Mouse (Mus musculus) liver, embryonic 18 days (tissue): ENCODE measurements around the gene Olfr1126. TPM values are rescaled to one million over a fixed set of nuclear protein-coding genes. Genes with fewer than 3 reads are reported as not detected.

Experiments used
- polyA plus RNA-seq: library from polyadenylated mRNA; depleted of rRNA; stranded (reverse); fragments of >200 nt; gene quantifications from 2 replicates; pipeline ENCODE4 v1.2.3, GENCODE M21; 2012; rRNA removed

Gene Olfr1126
- polyA plus RNA-seq: not detected in 2 replicates

DNA sequence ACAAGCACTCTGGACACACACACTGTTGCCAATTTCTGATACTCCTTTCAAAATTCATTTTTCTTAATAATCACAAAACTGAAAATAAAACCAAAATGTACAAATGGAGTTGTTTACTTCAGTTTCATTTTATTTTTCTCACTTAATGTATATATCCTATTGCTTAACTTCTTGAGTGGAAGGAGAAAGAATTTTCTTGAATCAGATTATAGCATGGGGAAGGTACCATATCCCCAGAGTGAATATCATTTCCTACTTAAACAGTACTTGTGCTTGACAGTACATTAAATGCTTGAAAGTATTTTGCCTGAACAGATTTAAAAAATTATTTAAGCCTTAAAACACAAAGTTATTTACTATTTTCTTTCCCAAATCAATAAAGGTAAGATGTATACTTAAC is at the start of gene Olfr1126:
Olfr1126 (plus strand) TSS at position 301 of the 400 bp plus-strand sequence.

DNA sequence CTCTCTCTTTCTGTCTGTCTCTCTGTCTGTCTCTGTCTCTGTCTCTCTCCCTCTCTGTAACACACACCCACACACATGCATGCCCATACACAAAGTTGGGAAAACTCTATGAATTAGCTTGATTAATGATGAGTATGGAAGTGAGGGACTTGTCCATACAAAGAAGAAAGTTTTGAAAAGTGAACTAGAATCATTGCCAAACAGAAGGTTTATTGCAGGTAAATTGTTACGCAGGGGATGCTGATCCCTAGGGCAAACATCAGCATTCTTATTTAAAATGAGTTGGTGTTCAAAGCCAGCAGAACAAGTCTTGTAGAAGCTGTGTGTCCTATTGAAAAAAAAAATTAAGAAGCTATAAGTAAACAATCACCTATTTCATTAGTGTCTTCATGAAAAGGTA is 37.4 kb upstream of the Olfr1126 start, which contains the start of gene Olfr1123:
Olfr1123 (plus strand) TSS at position 301 of the 400 bp plus-strand sequence.

DNA sequence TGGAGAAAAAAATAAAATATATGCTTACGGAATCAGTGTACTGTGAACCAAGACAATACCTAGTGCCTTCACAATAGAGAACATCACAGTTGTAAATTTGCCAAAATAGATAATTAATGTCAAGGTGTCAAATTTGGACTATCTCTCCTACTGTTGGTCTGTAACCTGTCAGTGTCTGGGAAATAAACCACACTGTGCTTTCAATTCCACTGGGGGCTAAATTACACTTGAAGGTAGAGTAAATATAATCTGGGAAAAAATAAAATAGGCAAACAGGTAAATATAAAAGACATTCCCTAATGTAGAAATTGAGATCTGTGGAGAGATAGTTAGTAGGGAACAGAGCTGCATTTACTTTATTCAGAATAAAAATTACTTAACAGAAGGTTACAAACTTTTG is 23.8 kb upstream of the Olfr1126 start, which contains the start of gene Olfr1124:
Olfr1124 (plus strand) TSS at position 301 of the 400 bp plus-strand sequence.

DNA sequence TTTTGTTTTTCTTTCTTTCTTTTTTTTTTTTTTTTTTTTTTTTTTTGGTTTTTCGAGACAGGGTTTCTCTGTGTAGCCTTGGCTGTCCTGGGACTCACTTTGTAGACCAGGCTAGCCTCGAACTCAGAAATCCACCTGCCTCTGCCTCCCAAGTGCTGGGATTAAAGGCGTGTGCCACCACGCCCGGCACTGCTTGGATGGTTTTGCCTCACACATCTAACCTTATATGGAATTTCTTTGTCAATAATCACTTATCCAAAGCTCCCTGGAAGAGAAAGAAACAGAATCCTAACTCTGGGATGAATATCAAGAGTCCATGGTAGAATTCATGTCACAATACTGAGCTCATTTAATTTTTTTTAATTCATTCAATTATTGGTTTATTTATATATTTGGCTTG is 43.2 kb downstream of the Olfr1126 start, which contains the start of gene Pramel7:
Pramel7 (minus strand) TSS at position 101 of the 400 bp plus-strand sequence.

GRCm38 (mm10) chr2:87506265-87506664 is 52.5 kb downstream of the Olfr1126 start, which contains the start of gene Pramel6:
Gene Pramel6, plus strand, starts transcription at chr2:87506565.

Other genes with a start within 250 kb of the Olfr1126 start
- gene Olfr1113, start 245.0 kb upstream of the Olfr1126 start, polyA plus RNA-seq: not detected in 2 replicates
- not detected in 2 replicates for gene Olfr1115, start 205.9 kb upstream of the Olfr1126 start, polyA plus RNA-seq
- not detected in 2 replicates for gene Olfr1116, start 186.4 kb upstream of the Olfr1126 start, polyA plus RNA-seq
- gene Olfr1118, start 146.4 kb upstream of the Olfr1126 start, polyA plus RNA-seq: not detected in 2 replicates
- gene Olfr1120, start 99.1 kb upstream of the Olfr1126 start, polyA plus RNA-seq: not detected in 2 replicates
- not detected in 2 replicates for gene Olfr1121, start 84.1 kb upstream of the Olfr1126 start, polyA plus RNA-seq
- gene Olfr1122, start 68.1 kb upstream of the Olfr1126 start, polyA plus RNA-seq: not detected in 2 replicates
- gene Olfr1123, start 37.3 kb upstream of the Olfr1126 start, polyA plus RNA-seq: not detected in 2 replicates
- gene Olfr1124, start 23.7 kb upstream of the Olfr1126 start, polyA plus RNA-seq: not detected in 2 replicates
- gene Pramel7, start 43.1 kb downstream of the Olfr1126 start, polyA plus RNA-seq: not detected in 2 replicates
- not detected in 2 replicates for gene Pramel6, start 52.6 kb downstream of the Olfr1126 start, polyA plus RNA-seq
- gene Olfr153, start 77.8 kb downstream of the Olfr1126 start, polyA plus RNA-seq: not detected in 2 replicates
- gene Olfr1128, start 91.6 kb downstream of the Olfr1126 start, polyA plus RNA-seq: not detected in 2 replicates
- not detected in 2 replicates for gene Olfr1129, start 119.9 kb downstream of the Olfr1126 start, polyA plus RNA-seq
- gene Olfr1130, start 152.2 kb downstream of the Olfr1126 start, polyA plus RNA-seq: not detected in 2 replicates
- not detected in 2 replicates for gene Olfr1131, start 173.1 kb downstream of the Olfr1126 start, polyA plus RNA-seq
- gene Olfr1132, start 183.6 kb downstream of the Olfr1126 start, polyA plus RNA-seq: not detected in 2 replicates
- gene Olfr1133, start 193.4 kb downstream of the Olfr1126 start, polyA plus RNA-seq: not detected in 2 replicates
- not detected in 2 replicates for gene Olfr1134, start 204.5 kb downstream of the Olfr1126 start, polyA plus RNA-seq
- gene Olfr1135, start 219.7 kb downstream of the Olfr1126 start, polyA plus RNA-seq: not detected in 2 replicates
- not detected in 2 replicates for gene Olfr1136, start 240.0 kb downstream of the Olfr1126 start, polyA plus RNA-seq